Mouse (Mus musculus): ENCODE measurements around the gene Gm28729. TPM values are rescaled to one million over a fixed set of nuclear protein-coding genes. Genes with fewer than 3 reads are reported as not detected.

The Gm28729 gene
- total RNA-seq, 2 experiments from 2014 or later, result not detected

DNA sequence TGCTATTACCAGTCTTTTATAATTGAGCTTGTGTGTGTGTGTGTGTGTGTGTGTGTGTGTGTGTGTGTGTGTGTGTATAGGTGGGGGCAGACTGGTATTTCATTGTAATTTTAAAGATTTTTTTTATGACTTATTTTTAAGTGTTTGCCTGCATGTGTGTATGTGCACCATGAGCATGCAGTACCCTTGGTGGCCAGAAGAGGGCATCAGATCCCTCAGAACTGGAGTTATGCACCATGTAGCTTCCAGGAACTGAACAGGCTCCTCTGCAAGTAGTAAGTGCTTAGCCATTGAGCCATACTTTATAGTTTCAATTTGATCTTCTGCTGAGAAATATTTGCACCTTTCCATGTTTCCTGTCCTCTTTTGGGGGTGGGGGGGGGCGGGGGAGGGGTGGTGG is 63.5 kb downstream of the Gm28729 start:
- DNase-seq, result no peak

DNA sequence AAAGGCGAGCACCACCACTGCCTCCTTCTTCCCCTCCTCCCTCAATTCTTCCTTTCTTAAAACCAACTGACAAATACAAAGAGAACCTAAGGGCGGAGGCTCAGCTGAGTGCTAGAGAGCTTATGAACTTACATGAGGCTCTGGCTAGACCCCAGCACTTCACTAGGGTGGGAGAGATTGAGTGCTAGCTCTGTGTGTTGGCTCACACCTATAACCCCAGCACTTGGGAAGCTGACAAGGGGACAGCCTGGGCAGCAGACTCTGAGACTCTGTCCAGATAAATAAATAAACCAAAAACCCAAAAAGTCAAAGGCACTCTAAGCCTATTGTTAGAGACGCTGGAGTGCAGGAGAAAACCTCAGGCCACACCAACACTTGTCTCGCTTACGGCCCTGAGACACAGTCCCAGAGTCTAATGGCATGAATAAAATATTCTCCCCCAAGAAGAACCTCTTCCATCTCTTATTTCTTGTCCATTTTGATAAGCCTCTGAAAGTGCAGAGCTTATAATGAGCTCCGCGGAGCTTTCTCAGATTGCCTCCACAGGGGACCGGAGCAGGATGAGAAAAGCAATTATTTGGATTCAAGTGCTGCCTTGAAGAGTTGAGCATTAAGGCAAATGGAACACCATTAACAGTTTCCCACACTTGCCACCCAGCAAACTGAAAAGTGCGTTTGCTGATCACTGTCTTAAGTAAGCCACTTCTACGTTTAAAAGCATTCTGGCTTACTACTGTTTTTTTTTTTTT is 64.8 kb downstream of the Gm28729 start:
- DNase-seq, result no peak

GRCm38 (mm10) chr9:96455618-96456017 is 69.4 kb downstream of the Gm28729 start:
- no peak for DNase-seq

GRCm38 (mm10) chr9:96452956-96453355 is 72.1 kb downstream of the Gm28729 start:
- no peak for DNase-seq

DNA sequence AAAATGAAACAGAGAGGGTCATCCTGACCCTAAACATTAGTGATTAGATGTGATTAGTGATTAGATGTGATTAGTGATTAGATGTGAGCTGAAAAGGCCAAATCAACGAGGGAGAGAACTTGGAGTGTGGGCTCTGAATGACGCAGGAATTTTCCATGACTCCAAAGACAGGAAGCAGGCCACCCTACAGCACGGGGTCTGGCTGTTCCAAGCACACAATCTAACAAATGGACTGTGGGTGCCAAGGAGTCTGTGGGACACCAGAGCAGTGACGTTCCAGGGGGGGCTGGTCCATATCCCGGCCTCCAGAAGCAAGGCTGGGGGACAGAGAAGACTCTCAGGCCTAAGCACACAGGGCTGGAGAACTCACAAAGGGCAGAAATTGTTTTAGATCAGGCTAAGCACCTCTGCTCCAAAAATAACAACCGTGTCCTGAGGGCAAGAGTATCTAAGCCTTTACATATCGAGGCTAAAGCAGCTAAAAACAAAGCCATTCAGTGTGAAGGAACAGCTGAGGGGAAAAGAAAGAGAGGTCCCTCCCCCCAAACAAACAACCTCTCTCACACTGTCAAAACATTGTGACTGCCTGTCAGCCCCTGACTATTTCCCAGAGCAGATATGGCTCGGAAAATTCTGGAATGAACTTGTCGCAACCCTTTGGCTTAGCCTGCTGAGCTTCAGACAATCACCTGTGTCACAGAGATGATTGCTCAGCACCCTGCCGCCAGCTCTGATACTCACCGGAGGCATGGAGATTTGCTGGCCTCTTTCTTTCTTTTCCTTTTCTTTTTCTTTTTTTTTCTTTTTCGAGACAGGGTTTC is 74.0 kb downstream of the Gm28729 start:
- no peak for DNase-seq

- no peak for DNase-seq
Measured at GRCm38 (mm10) chr9:96449514-96449913, 75.5 kb downstream of the Gm28729 start.

DNA sequence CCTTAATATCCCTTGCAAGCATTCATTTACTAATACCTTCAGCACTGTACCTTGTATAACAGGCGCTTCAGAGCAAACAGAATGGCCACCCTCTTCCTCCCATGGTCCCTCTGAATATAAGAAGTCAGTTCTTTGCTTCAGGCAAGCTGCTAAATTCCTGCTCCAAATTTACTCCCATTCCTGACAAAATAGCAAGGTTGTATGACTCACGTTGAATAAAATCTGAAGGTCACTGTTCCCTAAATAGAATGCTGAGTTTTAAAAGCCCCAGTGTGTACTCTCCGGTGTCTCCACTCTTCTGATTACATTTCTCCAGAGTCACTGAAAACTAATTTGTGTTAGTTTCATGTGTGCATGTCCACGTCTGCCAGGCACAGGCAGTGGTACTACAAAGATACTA is 79.7 kb downstream of the Gm28729 start:
- DNase-seq, result peak; percentile 7 to 26

- DNase-seq, result peak in 1 of 2 experiments; percentile 12
Measured at GRCm38 (mm10) chr9:96442081-96442480, 83.0 kb downstream of the Gm28729 start.

GRCm38 (mm10) chr9:96438334-96438871 is 86.7 kb downstream of the Gm28729 start:
- peak in 1 of 2 experiments; percentile 62 for DNase-seq

DNA sequence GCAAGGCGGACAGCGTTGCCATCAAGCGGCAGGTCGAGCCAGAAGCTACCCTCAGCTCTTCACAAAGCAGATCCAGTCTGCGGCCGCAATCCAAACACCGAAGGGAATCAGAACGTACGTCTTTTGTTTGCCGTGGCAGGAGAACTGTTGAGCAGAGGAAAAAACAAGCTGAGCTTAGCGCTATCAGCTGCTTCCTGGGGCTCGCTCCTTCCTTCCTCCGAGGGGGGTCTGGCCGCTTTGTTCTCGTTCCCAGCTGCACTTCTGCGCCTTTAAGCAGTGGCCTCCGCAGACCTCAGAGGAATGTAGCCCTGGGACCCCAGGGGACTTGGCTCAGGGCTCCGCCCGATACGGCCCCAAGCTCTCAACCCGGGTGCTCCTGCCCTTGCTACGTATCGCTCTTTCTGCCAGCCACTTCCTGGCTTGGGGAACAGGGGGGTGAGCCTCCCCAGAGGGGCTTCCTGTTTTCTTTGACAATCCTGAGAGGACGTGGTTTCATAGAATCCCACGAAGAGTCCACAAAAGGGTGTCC is 87.2 kb downstream of the Gm28729 start:
- DNase-seq, result peak; percentile 49 to 70

DNA sequence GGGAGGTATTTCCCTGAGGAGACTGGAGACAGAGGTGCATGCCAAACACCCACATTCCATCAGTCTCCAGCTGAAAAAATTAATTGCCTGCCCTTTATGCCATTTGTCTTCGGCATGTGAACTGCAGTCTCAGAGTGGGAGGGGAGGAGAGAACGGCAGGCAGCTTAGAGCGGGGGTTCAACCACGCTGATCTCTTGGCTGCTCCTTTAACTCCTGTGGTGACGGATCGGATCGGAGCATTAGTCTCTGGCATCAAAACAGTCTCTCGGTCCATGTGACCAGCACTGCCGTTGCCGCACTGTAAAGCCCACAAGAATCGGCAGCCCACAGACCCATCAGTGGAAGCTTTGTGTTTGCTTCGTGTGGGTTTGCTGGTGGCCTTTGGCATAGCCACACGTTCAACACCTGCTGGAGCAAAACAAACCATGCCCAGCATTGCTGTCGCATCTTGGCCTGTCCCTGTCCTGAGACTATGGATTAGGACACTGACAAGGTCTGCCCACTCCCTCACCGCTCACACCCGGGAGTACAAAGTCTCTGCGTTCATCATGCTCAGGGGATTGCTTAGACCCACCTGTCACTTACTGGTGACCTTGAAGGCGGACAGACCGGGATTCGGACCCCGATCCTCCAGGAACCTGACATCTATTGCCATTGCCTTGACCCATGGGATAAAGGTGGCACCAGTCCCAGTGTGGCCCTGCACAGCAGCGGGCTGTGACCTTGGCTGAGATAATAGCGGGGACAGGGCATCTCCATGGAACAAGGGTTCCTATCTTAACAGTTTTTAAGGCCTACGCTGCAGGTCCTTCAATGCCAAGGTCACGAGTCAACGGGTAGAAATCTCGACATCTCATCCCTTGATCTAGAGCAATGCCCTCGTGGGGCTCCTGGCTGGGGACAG is 87.9 kb downstream of the Gm28729 start:
- DNase-seq, result peak; percentile 73 to 79

Other genes starting within 250 kb of the Gm28729 start
- gene Atp1b3, start 160.8 kb downstream of the Gm28729 start, total RNA-seq (2021), result 100 to 1,000 TPM; 180 to 200 TPM
- 10 to 100 TPM; 74.9 to 79.7 TPM for gene Rnf7, start 46.6 kb downstream of the Gm28729 start, total RNA-seq (2021)
- 10 to 100 TPM; 13.8 to 15.8 TPM for gene Rasa2, start 106.4 kb upstream of the Gm28729 start, total RNA-seq (2021)
- 10 to 100 TPM; 56.1 to 75.8 TPM for gene Zbtb38, start 227.6 kb upstream of the Gm28729 start, total RNA-seq (2021)

All from adrenal gland, postnatal 36 days (tissue).